Mouse (Mus musculus) cerebellum, adult 8-10 months (tissue): ENCODE results near the gene Rdh14.

Experiments used
- DNase-seq: peaks from one replicate; pipeline ENCODE4 v3.0.0; 2022

The Rdh14 gene

DNA sequence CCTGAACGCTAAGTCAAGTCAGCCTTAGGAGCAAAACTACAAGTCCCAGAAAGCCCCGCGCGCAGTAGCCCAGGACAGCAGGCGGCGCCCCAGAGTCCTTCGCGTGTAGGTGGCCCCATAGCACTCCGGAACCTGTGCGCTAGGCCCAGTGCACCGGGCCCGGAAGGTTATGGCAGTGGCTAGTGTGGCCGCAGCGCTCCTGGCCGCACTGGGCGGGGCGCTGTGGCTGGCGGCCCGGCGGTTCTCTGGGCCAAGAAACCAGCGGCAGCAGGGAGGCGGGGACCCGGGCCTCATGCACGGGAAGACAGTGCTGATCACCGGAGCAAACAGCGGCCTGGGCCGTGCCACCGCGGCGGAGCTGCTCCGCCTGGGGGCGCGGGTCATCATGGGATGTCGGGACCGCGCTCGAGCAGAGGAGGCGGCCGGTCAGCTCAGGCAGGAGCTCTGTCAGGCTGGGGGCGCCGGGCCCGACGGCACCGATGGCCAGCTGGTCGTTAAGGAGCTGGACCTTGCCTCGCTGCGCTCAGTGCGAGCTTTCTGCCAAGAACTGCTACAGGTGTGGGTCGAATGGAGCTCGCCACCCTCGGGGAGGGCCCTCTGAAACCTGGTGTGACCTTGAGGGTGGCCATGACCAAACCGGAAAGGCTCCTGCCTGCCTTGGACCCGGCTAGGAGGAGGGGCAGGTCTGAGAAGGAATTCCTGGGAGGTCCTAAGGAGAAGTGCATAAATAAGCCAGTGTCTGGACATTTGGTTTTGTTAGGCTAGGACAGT lies at the start of gene Rdh14:
Gene Rdh14, plus strand, starts transcription at position 102 of the 771 bp plus-strand sequence.
- peak; percentile 97 for DNase-seq

- DNase-seq = no peak
These were observed 39.9 kb upstream of the Rdh14 start for GRCm38 (mm10) chr12:10350706-10351105.

GRCm38 (mm10) chr12:10357756-10358155 lies 32.8 kb upstream of the Rdh14 start:
- no peak for DNase-seq

- no peak for DNase-seq
These were observed 20.9 kb upstream of the Rdh14 start, which contains the start of gene Nt5c1b for GRCm38 (mm10) chr12:10369673-10370072. Gene Nt5c1b, plus strand, starts transcription at chr12:10369973.

- DNase-seq = no peak
These were observed 10.2 kb downstream of the Rdh14 start for GRCm38 (mm10) chr12:10400788-10401187.

- DNase-seq = no peak
These were observed 12.0 kb downstream of the Rdh14 start for GRCm38 (mm10) chr12:10402421-10403115.

GRCm38 (mm10) chr12:10410511-10411179 lies 20.1 kb downstream of the Rdh14 start:
- no peak for DNase-seq

- no peak for DNase-seq
These were observed 20.9 kb downstream of the Rdh14 start for GRCm38 (mm10) chr12:10411453-10411852.

GRCm38 (mm10) chr12:10422347-10422746 lies 31.8 kb downstream of the Rdh14 start:
- DNase-seq = no peak

DNA sequence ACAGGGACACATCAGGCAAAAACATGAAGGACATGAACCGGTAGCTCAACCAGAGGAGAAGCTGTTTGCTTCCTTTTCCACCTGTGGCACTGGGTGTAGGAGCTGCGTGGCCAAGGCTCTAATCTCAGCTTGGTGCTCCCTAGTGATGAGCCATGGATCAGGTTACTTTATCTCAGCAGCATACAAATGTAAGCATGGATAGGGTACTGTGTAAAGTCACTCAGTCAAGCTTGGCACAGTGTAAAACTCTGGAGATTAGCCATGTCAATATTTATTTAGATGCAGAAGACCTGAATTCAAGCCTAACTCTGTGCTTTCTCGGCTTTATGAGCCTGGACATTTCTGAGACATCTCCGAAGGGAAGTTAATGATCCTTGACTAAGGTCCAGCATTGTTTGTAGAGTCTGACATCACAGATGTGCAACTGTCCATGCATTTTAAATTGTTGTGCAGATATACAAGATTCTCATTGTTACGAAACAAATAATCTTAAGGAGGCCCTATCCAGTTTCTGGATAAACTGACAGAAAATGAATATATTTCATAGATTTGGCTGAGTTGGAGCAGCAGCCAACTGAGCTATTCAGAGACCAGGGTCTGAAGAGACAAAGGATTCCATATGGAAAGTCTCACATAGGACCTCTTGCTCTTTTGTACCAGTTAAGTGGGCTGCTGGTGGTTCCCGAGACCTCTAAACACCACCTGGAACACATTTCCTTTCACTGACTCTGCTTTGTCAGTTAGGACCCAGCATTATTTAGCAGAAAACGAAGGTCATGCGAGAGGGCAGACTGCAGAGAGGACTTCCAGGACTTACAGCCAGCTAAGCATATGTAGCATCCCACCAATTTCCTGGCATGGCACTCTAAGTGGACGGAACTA lies 35.7 kb downstream of the Rdh14 start:
- DNase-seq = no peak

DNA sequence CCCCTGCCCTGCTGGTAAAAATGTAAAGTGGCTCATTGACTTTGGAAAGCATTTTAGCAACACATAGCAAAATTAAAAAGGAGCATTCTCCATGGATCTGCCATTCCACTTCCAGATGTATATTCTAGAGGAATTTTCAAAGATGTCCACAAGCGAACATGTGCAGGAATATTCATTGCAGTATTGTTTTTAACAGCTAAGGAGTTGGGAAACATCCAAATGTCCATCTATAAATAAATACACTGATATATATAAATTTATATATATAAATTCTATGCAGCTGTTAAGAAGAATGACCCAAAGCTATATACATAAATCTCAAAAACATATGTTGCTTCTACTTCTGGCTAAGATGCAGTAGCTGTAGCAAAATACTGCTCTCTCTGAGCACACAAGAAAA lies 40.4 kb downstream of the Rdh14 start:
- DNase-seq = no peak

DNA sequence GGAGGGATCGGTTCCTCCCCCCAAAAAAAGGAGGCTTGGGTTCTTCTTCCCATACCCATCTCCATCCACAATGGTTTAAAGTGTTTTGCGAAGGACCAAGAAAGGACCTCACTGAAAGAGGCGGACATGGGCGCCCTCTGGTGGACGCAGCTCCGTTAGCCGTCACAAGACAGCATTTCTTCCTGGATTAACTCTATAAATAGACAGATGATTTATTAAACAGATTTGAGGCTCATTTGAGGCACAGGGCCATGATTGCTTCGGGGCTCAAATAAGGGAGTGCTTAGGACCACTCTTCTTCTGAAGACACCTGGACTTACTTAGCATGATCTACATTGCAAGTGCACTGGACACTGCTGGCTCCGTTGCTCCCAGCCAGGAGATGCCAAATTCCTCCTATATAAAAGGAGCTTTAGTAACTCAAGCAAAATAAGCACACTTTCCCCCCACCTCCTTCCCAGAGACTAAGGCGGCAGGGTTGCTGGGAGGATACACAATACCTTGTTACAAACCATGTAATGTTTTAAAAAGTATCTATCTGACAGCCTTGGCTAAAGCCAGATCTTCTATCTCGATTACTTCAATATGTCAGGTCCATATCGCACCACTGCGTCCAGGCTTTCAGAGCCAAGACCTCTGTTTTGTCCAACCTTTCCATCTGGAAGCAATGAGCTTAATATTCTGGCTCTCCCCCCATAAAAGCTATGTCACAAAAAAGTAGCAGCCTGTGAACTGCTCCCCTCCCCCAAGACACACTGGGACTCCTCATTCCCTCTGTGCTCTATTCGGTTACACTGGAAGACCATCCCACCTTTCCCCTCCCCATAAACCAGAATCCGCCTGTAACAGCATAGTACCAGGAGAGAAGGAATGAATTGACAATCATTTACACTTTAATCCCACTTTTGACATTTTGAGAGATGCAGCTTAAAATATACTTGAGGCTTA lies 47.8 kb downstream of the Rdh14 start:
- DNase-seq = peak; percentile 69

DNA sequence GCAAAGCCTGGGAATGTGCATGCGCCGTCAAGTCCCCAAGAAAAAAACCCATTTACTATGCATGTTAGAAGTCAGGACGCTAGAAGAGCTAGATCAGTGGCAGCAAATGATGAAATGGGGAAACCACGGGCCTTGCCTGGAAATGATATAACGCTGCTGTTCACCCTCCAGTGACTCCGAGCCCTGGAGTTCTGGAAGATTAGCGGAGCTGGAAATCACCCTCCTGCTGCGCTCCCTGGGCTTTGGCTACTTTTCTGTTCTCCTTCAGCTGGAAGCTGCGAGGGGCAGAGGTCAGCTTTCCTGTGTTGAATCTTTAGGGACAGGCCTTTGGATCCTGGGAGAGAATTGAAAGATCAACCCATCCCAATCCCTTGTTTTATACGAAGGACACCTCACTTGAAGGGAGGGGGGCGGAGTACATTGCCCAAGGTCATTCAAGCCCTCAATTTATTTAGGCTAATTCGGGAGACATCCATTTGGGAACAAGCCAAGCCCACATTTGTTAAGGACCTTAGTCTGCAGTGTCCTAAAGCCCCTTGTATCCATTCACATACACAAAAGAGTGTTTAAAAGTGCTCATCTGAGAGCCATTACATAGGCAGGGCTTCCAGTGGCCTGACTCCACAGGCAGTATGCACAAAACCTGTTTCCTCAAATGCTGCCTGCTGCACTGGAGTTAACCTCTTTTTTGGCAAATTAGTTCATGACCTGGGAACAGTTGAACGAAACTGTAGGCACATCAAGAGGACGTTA lies 49.1 kb downstream of the Rdh14 start:
- DNase-seq = no peak
